Mouse (Mus musculus) CD4-positive, CD25-positive, alpha-beta regulatory T cell, adult 2 months (primary cell): ENCODE results near the gene Tenm4.

Experiments
- DNase-seq: peaks from one replicate; pipeline ENCODE4 v3.0.0-alpha.2; 2012; ENCODE audit warnings: low read depth, low spot score

Gene Tenm4

DNA sequence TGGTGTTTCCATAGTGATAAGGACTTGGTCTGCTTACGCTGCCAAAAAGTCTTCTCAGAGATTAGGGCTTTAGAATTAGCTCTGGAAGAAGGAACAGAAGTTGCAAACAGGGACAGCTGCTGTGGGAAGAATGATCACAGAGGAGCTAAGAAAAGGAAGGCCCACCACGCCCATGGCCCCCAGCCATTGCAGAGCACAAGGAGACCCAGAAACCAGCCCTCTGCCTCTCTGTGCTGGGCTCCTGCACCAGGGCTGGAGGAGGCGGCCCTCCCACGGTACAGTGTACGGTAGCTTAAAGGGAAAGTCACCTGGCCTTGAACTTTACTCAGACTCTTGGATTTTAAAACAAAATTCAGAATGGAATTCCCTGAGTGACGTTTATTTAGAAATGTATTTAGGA lies 597.7 kb downstream of the Tenm4 start:
- no peak for DNase-seq

DNA sequence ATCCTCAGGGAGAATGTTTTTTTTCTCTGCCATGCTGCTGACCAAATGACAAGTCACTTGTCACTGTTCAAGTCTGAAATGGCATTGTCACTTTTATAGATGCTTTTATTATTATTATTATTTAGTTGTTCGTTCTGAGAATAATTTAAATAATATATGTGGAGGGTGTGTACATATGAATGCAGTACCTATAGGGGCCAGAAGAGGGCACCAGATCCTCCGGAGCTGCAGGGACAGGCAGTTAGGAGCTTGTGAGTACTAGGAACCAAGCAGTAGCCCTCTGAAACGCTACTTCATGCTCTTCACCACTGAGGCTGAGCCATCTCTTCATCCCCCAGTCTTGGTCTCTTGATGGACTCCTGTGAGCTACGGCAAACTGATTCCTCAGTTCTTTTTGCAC lies 598.7 kb downstream of the Tenm4 start:
- peak; percentile 45 for DNase-seq

DNA sequence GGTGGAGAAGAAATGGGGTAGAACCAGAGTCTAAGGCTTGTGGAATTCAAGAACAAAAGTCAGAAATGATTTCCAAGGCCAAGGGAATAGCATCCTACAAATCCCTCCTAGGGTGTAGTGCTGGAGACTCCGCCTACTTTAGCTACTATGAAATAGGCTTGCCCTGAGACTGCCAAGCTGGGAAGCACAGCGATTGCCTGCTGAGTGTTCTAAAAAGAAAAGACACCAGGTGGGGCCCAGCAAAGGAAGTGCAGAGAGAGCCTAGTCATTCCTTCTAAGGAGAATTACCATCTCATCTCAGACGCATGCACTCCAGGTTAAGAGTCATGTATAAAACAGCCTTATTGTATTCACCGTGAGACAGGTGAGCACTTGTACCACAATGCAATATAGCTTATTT lies 601.9 kb downstream of the Tenm4 start:
- no peak for DNase-seq

DNA sequence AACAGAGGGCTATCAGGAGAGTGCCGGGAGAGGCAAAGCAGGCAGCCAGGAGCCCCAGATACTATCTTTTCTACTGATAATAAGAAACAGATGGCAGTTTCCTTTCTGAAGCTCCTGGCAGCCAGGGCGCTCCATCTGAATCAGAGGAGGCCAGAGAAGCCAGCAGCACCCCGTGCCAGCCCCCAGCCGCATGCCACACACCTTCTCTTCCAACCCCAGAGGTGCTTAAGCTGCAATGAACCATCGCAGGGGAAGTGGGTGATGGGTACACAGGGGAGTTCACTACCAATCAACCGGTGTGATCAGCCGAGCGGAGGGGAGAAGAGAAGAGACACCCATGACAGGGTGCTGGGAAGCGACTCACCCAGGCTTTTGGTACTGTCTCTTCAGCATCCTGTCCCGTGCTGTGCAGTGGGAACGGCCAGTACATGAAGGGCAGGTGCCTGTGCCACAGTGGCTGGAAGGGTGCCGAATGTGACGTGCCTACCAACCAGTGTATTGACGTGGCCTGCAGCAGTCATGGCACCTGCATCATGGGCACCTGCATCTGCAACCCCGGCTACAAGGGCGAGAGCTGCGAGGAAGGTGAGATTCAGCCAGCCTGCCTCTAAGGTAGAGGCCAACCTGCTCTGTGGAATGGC lies 602.7 kb downstream of the Tenm4 start:
- no peak for DNase-seq

DNA sequence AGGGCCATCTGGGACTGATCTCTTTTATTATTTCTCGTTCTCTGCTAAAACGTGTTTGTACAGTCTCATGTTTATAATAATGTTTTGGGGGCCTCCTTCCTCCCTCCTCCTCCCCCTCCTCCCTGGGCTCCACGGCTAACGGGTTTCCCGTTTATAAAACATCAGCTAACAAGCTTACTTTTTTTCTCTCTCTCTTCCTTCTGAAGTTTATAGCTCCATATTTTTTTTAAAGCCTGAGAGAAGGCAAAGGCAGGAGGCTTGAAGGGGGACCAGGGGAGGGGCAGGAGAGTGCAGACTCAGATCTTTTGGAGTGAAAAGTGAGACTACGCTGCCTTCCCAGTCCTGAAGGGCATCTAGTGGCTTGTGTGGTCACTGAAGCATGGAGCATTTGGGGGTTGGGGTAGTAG lies 604.0 kb downstream of the Tenm4 start:
- no peak for DNase-seq

DNA sequence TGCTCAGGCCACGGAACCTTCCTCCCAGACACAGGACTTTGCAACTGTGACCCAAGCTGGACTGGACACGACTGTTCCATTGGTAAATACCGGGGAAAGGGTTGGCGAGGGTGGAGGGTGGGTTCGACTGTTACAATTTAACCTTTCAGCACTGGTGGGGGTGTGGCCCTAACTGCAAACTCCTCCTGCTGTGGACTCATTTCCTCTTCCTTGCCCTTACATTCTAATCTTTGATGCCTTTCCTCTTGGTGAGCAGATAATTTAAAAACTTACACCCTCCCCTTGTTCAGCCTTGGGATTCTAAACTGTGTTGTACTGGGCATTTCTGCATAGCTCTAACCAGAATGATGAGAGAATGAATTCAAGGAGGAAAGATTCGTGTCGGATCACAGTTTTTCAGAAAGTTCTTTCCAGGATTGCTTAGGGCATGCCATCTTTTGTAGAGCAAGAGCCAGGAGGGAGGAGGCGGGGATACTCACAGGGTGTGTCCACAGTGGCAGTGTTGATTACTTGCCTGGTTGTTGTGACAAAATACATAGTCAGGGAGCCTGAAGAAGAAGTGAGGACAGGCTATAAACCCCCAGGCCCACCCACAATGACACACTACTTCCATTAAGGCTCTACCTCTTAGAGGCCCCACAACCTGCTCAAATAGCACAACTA lies 607.0 kb downstream of the Tenm4 start:
- DNase-seq, result no peak

DNA sequence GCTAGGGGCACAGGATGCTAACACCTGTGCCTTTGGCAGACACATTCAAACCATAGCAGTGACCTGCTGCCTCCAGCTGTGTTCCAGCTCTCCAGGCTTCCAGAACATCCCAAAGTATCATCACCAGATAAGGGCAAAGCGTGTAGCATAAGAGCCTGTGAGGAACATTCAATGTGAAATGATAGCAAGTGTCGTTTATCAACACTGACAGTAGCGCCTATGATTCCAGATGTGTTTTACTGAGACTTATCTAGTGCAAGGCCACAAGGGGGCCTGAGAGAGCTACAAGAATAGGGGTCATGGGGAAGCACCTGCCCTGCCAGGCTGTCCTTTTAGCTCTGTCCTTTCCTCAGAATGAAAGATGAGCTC lies 607.5 kb downstream of the Tenm4 start:
- peak; percentile 48 for DNase-seq

DNA sequence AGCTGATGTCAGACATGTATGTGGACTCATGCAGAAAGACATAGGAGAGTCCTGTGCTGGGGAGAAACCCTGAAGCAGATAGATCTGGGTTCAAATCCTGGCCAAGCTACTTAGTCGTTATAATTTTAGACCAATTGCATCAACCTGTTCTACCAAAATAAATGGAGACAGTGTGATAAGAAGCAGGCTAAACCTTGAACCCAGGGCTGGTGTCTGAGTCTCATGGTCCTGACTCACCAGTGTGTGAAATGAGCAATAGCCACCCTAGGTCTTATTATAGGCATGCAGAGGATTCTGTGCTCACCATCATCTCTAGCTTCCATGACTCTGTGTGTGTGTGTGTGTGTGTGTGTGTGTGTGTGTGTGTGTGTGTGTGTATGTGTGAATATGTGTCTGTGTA lies 609.5 kb downstream of the Tenm4 start:
- DNase-seq, result no peak

DNA sequence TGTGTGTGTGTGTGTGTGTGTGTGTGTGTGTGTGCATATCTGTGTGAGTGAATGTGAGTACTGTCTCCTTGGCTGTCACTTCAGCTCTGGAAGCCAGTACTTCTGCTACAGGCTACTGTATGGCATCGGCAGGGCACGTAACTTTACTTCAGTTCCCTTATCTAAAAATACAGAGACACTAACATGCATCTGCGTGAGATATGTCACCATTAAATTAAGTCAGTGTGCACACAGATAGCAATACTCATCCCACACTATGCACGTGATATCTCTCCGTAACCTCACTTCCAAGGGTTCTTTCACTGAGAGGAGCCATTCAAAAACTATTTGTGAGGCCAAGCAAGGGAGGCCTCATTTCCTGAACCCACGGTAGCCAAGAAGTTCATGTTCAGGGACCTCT lies 610.0 kb downstream of the Tenm4 start:
- DNase-seq, result no peak

DNA sequence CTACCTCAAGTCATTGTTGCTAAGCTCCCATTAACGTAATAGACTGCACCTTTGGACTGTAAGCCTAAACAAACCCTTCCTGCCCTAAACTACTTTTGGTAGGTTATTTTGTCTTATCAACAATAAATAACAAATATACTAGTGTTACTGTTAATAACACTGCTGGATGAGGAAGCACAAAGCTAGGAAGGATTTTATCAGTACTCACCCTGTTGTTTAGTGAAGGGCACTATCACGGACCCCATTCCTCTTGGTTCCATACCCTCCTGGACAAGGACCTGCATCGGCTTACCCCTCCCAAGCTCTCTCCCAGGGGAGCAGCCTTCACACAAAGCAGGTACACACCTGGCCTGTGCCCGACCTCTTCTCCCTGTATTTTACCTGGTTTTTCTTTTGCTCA lies 611.6 kb downstream of the Tenm4 start:
- DNase-seq, result no peak

DNA sequence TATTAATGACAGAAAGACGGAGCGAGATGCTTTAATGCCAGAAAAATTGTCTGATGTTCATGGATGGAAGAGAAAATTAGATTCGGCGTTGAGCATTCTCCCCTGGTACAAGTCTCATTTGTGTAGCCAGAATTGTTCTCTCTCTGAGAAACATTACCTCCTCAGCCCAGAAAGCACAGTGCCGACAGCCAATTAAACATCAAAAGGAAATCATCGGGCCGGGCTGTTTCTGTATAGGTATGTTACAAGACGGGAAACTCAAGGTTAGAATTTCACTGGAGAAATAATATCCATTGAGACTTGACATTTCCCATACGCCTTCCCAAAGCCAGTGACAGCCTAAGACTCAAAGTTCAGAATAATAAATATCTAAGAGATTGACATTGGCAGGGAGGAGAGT lies 614.8 kb downstream of the Tenm4 start:
- no peak for DNase-seq

DNA sequence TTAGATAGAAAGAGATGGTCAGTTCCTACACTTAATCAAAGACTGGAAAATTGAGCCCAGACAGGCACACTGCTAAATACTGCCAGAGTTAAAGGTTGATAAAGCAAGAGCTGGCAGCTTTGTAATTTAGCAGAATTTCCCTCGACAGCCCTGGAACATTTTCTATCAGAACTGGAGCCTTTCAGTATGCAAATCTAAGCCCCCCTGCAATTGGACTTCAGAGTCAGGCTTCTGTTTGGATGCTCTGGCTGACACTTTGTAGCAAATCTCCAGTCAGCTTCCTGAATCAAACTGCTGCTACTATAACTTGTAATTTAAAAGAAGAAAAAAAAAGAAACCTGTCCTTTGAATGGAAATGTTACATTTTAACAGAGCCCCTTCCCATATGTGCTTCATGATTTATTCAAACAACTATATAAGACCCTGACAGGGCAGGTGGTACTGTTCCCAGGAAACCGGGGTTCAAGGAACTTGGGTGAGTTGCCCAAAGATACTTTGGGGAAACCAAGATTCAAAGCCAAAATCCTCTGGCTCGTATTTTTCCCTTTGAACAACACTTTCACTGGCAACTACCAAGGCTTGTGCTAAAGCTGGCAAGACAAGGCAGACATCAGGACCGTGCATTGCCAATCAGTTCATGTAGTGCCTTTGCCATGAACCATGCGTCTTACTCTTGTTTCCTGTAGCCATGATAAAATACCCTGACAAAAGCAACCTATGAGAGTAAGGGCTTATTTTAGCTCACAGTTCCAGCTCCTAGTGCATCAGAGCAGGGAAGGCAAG lies 615.4 kb downstream of the Tenm4 start:
- no peak for DNase-seq

DNA sequence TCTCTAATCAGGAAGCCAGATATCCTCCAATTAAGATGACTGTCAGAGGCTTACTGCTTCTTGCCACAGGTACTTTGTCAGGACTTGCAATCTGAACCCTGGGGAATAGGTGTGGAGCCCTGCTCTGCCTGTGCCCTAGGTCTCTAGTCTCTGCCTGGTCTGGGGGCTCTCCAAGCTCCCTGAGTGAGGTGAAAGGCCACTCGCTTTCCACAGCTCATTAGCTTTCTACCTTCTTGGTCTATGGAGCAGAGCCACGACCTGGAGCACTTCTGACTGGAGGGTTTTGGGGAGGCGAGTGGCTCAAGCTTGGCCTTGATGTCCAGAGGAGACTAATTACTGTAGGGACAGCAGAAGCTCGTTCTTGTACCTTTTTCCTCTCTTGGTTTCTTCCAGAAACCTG lies 617.1 kb downstream of the Tenm4 start:
- no peak for DNase-seq

DNA sequence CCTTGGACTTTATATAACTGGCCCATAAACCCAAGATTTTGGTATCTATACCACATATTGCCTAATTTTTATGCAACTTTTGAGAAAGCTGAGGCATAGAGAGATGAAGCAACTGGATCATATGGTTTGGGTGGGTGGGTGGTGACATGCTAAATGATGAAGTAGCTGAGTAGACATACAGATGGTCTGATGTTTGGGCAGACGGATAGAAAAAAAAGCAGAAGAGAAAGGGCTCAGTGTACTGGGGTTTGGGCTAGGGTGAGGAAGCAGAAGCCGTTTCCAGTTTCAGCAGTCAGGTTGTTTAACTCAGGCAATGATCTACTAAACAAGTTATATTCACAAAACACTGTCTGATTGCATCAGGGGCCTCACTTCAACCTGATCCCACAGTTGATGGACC lies 619.3 kb downstream of the Tenm4 start:
- no peak for DNase-seq

DNA sequence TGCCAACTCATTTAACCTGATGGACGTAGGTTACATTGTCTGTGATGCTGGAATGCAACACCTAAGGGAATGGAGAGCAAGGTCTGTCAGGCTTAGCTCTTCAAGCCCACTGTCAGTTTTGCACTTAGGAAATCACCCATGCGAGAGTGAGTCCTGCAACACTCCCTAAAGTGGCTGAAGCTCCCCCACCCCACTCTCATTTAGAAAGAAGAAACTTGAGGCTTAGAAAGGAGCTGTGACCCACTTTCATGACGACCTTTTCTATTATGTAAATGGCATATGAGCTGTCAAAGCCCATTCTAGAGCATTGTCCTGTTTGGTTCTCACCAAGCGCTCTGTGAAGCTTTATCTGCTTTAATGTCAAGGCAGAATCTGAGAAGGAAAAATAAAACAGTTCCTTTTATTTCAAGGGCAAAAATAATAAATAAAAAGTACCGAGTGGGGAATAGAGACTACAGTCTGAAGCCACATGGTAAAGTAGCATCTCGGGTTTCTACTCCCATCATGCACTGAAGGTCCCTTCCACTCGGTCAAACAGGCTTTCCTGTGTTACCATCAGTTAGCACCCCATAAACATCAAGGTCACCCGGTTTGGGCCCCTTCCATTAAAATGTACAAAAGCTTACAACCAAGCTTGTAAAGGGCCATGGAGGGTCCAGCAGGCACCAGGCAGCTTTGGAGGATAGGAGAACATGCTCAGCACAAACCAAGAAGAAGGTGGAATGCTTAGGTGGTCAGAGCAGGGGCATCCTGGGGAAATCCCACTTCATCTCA lies 621.6 kb downstream of the Tenm4 start:
- DNase-seq, result no peak

DNA sequence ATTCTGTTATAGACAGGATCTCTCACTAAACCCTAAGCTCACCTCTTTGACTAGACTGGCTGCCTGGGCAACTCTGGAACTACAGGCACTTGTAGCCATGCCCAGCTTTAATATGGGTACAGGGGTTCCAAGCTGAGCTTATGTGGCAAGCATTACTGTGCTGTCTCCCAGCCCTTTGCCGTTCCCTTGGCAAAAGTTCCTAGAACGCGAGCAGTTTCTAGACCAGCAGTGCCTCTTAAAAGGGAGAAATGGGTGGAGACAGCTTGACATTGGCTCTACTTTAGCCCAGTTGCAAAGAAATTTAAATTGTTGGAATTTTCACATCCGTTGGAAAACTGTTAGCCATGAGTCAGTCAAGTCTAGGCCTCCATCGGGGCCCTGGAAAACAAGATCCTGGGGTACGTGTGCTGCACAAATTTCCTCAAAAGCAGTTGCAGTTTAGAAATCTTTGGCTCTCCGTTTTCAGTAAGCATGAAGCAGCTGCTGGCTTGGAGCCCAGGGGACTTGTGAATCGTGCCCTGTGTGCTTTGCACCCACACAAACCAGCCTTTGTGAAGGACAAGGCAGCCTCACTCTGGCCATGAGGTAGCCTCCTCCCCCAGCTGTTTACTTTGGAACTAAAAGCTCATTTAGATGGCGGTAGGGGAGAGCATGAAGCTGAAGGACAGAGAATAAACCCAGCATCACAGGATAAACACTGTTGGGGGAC lies 625.1 kb downstream of the Tenm4 start:
- no peak for DNase-seq

DNA sequence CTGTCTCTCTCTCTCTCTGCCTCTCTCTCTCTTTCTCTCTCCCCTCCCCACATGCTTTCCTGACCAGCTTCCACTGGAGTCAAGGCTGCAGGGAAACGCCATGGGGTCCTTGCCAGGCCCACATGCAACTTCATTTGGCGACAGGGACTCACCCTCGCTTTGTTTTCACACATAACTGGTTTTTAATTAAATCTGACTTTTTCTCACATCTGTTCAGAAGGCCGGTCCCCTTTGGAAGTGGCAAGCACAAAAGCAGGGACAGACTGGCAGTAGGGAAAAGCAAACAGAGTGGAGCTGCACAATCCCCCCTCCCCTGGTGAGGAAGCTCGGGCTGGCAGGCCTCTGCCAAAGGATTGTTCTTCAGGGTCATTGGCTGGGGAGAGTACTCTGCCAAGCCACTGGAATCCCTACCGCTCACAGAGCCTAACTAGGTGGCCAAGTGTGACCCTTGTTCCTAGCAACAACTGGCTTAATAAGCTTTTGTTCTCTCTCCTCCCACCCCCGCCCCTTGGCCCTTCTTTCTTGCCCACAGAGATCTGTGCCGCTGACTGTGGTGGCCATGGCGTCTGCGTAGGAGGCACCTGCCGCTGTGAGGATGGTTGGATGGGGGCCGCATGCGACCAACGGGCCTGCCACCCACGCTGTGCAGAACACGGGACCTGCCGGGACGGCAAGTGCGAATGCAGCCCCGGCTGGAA lies 625.9 kb downstream of the Tenm4 start:
- DNase-seq, result no peak

DNA sequence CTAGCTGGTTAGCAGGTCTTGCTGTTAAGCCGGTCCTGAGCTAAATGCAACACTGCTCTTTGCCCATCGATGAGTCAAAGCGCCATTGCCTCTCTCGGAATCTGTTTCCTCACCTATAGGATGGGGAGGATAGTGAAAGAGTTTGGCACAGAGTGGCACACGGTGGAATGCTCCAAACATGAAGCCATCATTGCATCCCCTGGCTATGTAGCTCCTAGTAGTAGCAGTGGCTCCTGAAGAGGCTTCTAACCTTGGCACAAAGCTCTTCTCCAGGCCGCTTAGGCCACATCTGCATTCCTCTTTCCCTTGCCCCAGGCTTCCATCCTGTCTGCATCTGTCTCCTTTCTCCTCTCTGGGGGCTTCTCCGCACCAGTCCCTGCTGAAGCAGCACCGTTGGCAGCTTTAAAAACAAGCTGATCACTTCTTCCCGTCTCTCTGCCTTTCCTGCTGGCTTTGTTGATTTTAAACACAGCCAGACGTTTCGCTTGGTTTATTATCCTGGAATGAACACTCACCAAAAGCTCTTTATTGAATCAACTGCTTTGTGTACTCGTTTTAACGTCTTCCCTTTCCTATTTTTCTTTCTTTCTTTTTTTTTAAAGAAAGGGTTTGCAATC lies 626.8 kb downstream of the Tenm4 start:
- no peak for DNase-seq

DNA sequence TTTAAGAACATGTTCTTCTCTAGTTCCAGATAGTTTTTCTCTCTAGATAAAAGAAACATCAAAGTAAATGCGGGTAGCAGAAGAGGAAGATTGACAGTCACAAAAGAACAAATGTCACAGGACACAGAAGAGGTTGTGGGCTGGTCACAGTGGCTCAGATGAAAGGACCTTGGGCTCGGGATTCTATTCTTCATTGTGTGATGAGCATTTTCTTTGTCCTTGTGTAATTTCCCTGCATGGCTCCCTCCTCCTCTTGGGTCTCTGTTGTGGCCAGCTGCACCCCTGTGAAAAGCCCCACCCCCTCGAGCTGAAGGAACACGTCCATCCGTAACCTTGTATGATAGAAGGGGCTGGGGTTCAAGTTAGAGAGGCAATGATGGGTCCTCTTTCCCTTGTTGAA lies 628.8 kb downstream of the Tenm4 start:
- no peak for DNase-seq

DNA sequence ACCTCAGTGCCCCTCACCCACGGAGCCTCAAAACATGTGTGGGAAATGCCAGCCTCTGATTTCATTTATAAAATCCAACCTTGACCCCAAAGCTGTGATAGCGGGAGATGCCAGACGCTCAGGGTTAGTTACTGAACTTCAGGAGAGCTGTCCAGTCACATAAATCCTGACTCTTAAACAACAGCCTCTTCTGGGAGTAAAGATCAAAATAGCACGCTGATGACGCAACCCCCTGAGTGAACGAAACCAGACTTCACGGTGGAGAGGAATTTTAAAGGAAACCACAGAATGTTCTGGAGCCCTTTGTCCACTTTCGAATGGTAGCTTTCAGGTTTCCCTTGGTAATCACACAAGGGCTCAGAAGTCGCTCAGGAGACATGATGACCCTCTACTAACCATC lies 630.3 kb downstream of the Tenm4 start:
- no peak for DNase-seq

DNA sequence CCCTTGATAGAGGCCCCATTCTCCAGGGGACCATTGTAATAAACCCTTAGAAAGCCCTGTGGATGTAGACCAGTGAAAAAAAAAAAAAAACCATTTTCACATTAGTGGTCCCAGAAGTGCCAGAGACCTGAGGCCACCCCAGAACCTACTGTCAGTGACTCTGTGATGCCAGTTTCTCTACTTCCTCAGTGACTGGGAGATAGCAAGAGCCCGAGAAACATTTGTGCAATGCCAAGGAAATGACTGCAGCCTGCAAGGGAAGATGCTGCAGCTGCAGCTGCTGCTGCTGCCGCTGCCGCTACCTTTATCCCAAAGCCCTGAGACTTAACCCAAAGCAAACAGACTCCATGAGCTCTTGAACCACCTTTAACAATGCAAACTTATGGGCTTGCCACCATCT lies 631.2 kb downstream of the Tenm4 start:
- no peak for DNase-seq
